Mouse (Mus musculus) brain, adult 10 weeks (tissue): ENCODE data around the gene Naip5. TPM values are rescaled to one million over a fixed set of nuclear protein-coding genes. Genes with fewer than 3 reads are reported as not detected.

Experiments used
- polyA plus RNA-seq: library from polyadenylated mRNA; stranded (reverse); fragments of 350-450 nt; fragmentation: Illumina TruSeq; extraction: RNeasy Lipid Tissue Mini Kit (QIAGEN cat#74804); gene quantifications from one replicate; pipeline ENCODE4 v1.2.3, GENCODE M21; 2015; ENCODE audit warnings: low read depth, low replicate concordance

The Naip5 gene
- polyA plus RNA-seq = 0.80 TPM

DNA sequence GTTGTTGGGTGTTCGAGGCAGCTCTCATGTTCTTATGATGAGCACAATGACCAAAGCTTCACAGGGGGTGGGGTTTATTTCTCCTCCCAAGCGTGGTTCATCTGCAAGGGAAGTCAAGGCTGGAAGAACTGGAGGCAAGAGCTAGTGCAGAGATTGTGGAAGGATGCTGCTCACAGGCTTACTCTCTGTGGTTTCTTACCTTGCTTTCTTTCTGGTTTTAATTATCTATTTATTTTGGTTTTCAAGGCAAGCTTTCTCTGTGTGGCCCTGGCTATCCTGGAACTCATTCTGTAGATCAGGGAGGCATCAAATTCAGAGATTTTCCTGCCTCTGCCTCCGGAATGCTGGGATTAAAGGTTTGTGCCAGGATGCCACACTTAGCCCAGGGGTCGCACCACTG lies at the start of gene Naip5:
Gene Naip5 (minus strand): TSS at position 101 of the 400 bp plus-strand sequence.

DNA sequence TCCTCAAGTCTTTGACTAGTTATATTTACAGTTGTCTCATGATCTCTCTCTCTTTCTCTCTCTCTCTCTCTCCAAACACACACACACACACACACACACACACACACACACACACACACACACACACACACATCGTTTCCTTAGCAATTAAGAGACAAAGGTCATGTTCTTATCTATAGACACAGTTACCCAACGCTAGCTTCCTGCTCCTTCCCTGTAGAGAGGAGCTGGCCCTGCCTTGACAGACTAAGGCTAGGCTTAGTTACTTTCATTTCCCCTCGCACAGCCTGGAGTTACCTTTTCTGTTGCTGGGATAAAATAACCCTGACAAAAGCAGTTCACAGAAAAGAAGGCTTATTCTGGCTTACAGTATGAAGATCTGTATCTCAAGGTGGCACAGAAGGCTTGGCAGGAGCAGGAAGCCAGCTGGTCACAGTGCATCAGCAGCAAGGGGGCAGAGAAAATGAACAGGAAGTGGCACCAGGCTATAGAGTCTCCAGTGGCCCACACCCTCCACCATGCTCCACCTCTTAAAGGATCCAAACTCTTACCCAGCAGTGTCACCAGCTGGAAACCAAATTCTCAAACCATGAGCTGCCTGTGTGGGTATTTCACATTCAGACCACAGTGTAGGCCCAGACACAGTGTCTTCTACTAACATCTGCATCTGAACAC lies 44.3 kb downstream of the Naip5 start, which contains the start of gene Naip2:
Gene Naip2 (minus strand): TSS at position 434 of the 675 bp plus-strand sequence.

Other genes starting within 250 kb of the Naip5 start
- 24.1 TPM for gene Mccc2, start 230.7 kb downstream of the Naip5 start, polyA plus RNA-seq
- gene Bdp1, start 142.3 kb downstream of the Naip5 start, polyA plus RNA-seq = 18.5 TPM
- gene Serf1, start 138.3 kb downstream of the Naip5 start, polyA plus RNA-seq = 36.5 TPM
- 31.4 TPM for gene Smn1, start 121.5 kb downstream of the Naip5 start, polyA plus RNA-seq
- gene Naip2, start 44.2 kb downstream of the Naip5 start, polyA plus RNA-seq = 0.59 TPM
- gene Naip6, start 71.4 kb upstream of the Naip5 start, polyA plus RNA-seq = 0.22 TPM
- not detected for gene Naip1, start 206.5 kb upstream of the Naip5 start, polyA plus RNA-seq
- gene Gtf2h2, start 246.3 kb upstream of the Naip5 start, polyA plus RNA-seq = 55.1 TPM